Mouse (Mus musculus) hindbrain, embryonic 16.5 days (tissue): Measurements from ENCODE around the gene Ccdc141. TPM values are rescaled to one million over a fixed set of nuclear protein-coding genes. Genes with fewer than 3 reads are reported as not detected.

ENCODE experiments used
- ATAC-seq: fragments of 200-750 bp; cut with Nextera tagmentation; 2 replicates; pipeline ENCODE4 v1.8.0; 2017; ENCODE audit warnings: moderate TSS enrichment, moderate library complexity
- H3K27ac ChIP-seq: fragments of 300-500 bp; sonication (generic); 2 replicates; pipeline ENCODE4 v1.5.1; 2014; ENCODE audit warnings: low read depth, mild to moderate bottlenecking, control low read depth, low read length, moderate library complexity
- H3K27me3 ChIP-seq: fragments of 300-500 bp; sonication (generic); replicated peaks from 2 replicates; pipeline ENCODE4 v1.6.1; 2014; ENCODE audit warnings: low read length; ENCODE audit not compliant: control insufficient read depth, insufficient read depth
- H3K36me3 ChIP-seq: fragments of 300-500 bp; sonication (generic); 2 replicates; pipeline ENCODE4 v1.6.1; 2014; ENCODE audit warnings: mild to moderate bottlenecking, low read length, moderate library complexity, mixed read lengths; ENCODE audit not compliant: control insufficient read depth, insufficient read depth
- H3K4me1 ChIP-seq: fragments of 300-500 bp; sonication (generic); 2 replicates; pipeline ENCODE4 v1.6.1; 2014; ENCODE audit warnings: low read depth, low read length; ENCODE audit not compliant: control insufficient read depth, insufficient read depth
- H3K4me2 ChIP-seq: fragments of 300-500 bp; sonication (generic); 2 replicates; pipeline ENCODE4 v1.6.1; 2014; ENCODE audit warnings: mild to moderate bottlenecking, low read length, control low read depth, moderate library complexity
- H3K4me3 ChIP-seq: fragments of 300-500 bp; sonication (generic); 2 replicates; pipeline ENCODE4 v1.5.1; 2014; ENCODE audit warnings: mild to moderate bottlenecking, low read length, control low read depth, moderate library complexity
- H3K9ac ChIP-seq: fragments of 300-500 bp; sonication (generic); 2 replicates; pipeline ENCODE4 v1.6.1; 2014; ENCODE audit warnings: low read depth, mild to moderate bottlenecking, control low read depth, low read length, moderate library complexity
- H3K9me3 ChIP-seq: fragments of 300-500 bp; sonication (generic); 2 replicates; pipeline ENCODE4 v1.6.1; 2014; ENCODE audit warnings: mild to moderate bottlenecking, low read length, moderate library complexity; ENCODE audit not compliant: control insufficient read depth
- WGBS: fragments of 180-500 bp; shearing (Covaris S2); extraction: QIAGEN DNeasy Blood & Tissue Kit; methylation state at CpG from one replicate; pipeline ENCODE4 v1.1.7; 2014; 5-methylcytosine and 5-hydroxymethylcytosine counted together
- polyA plus RNA-seq: library from polyadenylated mRNA; unstranded; fragments of >200 nt; fragmentation: Nextera tagmentation; extraction: Ambion mirVana; gene quantifications from 2 replicates; pipeline ENCODE4 v1.2.1, GENCODE M21; 2015

Gene Ccdc141
- polyA plus RNA-seq, 1 experiment from 2014 or later = 9.9 TPM

DNA sequence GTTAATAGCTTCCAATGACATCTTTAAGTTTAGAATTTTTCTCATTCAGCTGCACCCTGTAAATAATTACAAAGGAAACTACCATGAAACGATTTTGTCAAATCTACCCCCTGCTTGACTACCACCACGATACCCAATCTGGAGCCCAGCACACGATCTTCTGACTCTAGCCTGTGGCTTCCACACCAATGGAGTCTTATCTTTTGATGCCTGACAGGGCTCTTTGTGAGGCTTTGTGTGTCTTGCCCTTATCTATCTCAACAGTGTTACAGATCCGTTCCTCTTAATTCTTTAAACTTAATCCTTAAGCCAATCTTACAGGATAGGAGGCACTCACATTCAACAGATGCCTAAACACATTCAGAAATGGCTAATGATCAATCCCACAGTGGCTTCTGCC, 16.4 kb downstream of the Ccdc141 start:
- Histone ChIP-seq H3K27ac (no peak overlapping the region), H3K9me3 (peaks cover 3% of the 10 kb centered on the region; the same call in 1 of the 2 replicates), H3K9ac (no peak overlapping the region), H3K36me3 (no peaks in the 10 kb centered on the region), H3K27me3 (no peaks in the 10 kb centered on the region), H3K4me1 (peaks cover 5% of the 10 kb centered on the region; the same call in 1 of the 2 replicates), H3K4me2 (no peak overlapping the region), H3K4me3 (no peak overlapping the region)
- WGBS = 65% methylated on average over 4 of the region's 4 CpGs
- ATAC-seq = no peak

GRCm38 (mm10) chr2:77151255-77151654, 19.2 kb downstream of the Ccdc141 start:
- Histone ChIP-seq H3K4me2 (no peak overlapping the region), H3K4me1 (peaks cover 8% of the 10 kb centered on the region; the same call in 1 of the 2 replicates), H3K9ac (no peak overlapping the region), H3K36me3 (no peaks in the 10 kb centered on the region), H3K27me3 (no peaks in the 10 kb centered on the region), H3K27ac (no peak overlapping the region), H3K4me3 (no peak overlapping the region), H3K9me3 (no peaks in the 10 kb centered on the region)
- no peak for ATAC-seq
- WGBS = 91% methylated on average over 8 of the region's 8 CpGs

- no peak overlapping the region for H3K4me2 ChIP-seq
- H3K9me3 ChIP-seq = no peaks in the 10 kb centered on the region
- 49% methylated on average over 2 of the region's 2 CpGs for WGBS
- H3K4me1 ChIP-seq = peaks cover 8% of the 10 kb centered on the region; the same call in 1 of the 2 replicates
- H3K9ac ChIP-seq = no peak overlapping the region
- H3K36me3 ChIP-seq = no peaks in the 10 kb centered on the region
- peak; percentile 70 for ATAC-seq
- no peak overlapping the region for H3K27ac ChIP-seq
- H3K27me3 ChIP-seq = no peaks in the 10 kb centered on the region
- no peak overlapping the region for H3K4me3 ChIP-seq
Measured at GRCm38 (mm10) chr2:77149576-77149975, 20.9 kb downstream of the Ccdc141 start.

DNA sequence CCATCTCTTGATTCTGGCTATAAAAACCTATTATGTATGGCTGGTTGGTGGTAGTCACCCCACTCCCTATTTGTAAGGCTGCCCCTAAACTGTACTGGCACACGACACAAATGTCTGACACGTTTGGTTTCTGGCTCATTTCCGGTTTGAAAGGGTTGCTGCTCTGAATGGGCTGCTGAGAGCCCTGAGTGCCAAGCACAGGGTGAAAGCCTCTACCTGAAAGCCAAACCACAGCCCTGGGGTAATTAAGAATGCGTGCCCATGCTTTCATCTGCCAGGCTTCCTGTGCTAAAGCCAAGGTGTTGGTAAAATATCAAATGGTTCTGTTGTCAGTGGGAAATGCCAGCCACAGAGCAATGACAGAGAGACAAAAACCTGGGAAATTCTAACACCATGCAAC, 22.2 kb downstream of the Ccdc141 start:
- Histone ChIP-seq H3K9me3 (no peaks in the 10 kb centered on the region), H3K4me3 (no peak overlapping the region), H3K27me3 (no peaks in the 10 kb centered on the region), H3K27ac (no peak overlapping the region), H3K4me1 (peaks cover 8% of the 10 kb centered on the region; the same call in 1 of the 2 replicates), H3K9ac (no peak overlapping the region), H3K4me2 (no peak overlapping the region), H3K36me3 (no peaks in the 10 kb centered on the region)
- ATAC-seq = peak; percentile 74; the same call in 1 of the 2 replicates
- 50% methylated on average over 4 of the region's 4 CpGs for WGBS

- no peak for ATAC-seq
- Histone ChIP-seq H3K4me1 (peaks cover 8% of the 10 kb centered on the region; the same call in 1 of the 2 replicates), H3K27ac (no peak overlapping the region), H3K27me3 (no peaks in the 10 kb centered on the region), H3K36me3 (no peaks in the 10 kb centered on the region), H3K4me2 (no peak overlapping the region), H3K9me3 (no peaks in the 10 kb centered on the region), H3K9ac (no peak overlapping the region), H3K4me3 (no peak overlapping the region)
- 70% methylated on average over 2 of the region's 2 CpGs for WGBS
Measured at GRCm38 (mm10) chr2:77146968-77147367, 23.5 kb downstream of the Ccdc141 start.

GRCm38 (mm10) chr2:77146291-77146690, 24.1 kb downstream of the Ccdc141 start:
- Histone ChIP-seq H3K9ac (no peak overlapping the region), H3K27ac (no peak overlapping the region), H3K4me1 (peaks cover 8% of the 10 kb centered on the region; the same call in 1 of the 2 replicates), H3K4me2 (no peak overlapping the region), H3K27me3 (no peaks in the 10 kb centered on the region), H3K36me3 (no peaks in the 10 kb centered on the region), H3K9me3 (no peaks in the 10 kb centered on the region), H3K4me3 (no peak overlapping the region)
- WGBS = 71% methylated on average over 3 of the region's 3 CpGs
- no peak for ATAC-seq

GRCm38 (mm10) chr2:77143536-77143935, 26.9 kb downstream of the Ccdc141 start:
- no peak overlapping the region for H3K27ac ChIP-seq
- WGBS = 71% methylated on average over 6 of the region's 6 CpGs
- H3K27me3 ChIP-seq = no peaks in the 10 kb centered on the region
- H3K36me3 ChIP-seq = no peaks in the 10 kb centered on the region
- H3K4me2 ChIP-seq = no peak overlapping the region
- H3K4me1 ChIP-seq = peaks cover 3% of the 10 kb centered on the region; the same call in 1 of the 2 replicates
- H3K4me3 ChIP-seq = no peak overlapping the region
- H3K9me3 ChIP-seq = no peaks in the 10 kb centered on the region
- H3K9ac ChIP-seq = no peak overlapping the region
- ATAC-seq = no peak

- 86% methylated on average over 6 of the region's 6 CpGs for WGBS
- Histone ChIP-seq H3K27ac (no peak overlapping the region), H3K9ac (no peak overlapping the region), H3K4me1 (no peaks in the 10 kb centered on the region), H3K4me3 (no peak overlapping the region), H3K27me3 (no peaks in the 10 kb centered on the region), H3K9me3 (no peaks in the 10 kb centered on the region), H3K4me2 (no peak overlapping the region), H3K36me3 (no peaks in the 10 kb centered on the region)
- no peak for ATAC-seq
Measured at GRCm38 (mm10) chr2:77138879-77139278, 31.6 kb downstream of the Ccdc141 start.

DNA sequence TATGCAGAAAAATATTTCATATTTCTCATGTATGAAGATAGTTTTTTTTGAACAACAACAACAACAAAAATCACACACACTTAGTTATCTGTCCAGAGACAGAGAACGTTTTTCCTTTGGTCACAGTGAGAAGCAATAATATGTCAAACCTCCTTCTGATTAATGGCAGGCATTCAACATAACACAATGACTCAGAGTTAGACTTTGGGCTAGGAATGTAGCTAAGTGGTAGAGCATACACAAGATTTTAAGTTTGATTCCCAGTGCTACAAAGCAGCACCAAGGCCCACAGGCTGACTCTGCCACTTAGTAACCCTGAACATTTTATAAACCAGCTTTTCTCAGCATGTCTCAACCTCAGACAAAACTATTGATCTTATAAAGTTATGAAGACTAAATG, 35.5 kb downstream of the Ccdc141 start:
- no peaks in the 10 kb centered on the region for H3K9me3 ChIP-seq
- no peak for ATAC-seq
- H3K36me3 ChIP-seq = no peaks in the 10 kb centered on the region
- no peak overlapping the region for H3K27ac ChIP-seq
- no peaks in the 10 kb centered on the region for H3K4me1 ChIP-seq
- no peak overlapping the region for H3K4me2 ChIP-seq
- no peak overlapping the region for H3K9ac ChIP-seq
- H3K4me3 ChIP-seq = no peak overlapping the region
- H3K27me3 ChIP-seq = no peaks in the 10 kb centered on the region
- 42% methylated on average over 1 of the region's 1 CpGs for WGBS

GRCm38 (mm10) chr2:77133407-77133806, 37.0 kb downstream of the Ccdc141 start:
- no peak overlapping the region for H3K4me2 ChIP-seq
- H3K36me3 ChIP-seq = no peaks in the 10 kb centered on the region
- no peak overlapping the region for H3K4me3 ChIP-seq
- H3K4me1 ChIP-seq = no peaks in the 10 kb centered on the region
- H3K27me3 ChIP-seq = no peaks in the 10 kb centered on the region
- H3K27ac ChIP-seq = no peak overlapping the region
- H3K9ac ChIP-seq = no peak overlapping the region
- no peaks in the 10 kb centered on the region for H3K9me3 ChIP-seq
- ATAC-seq = no peak
- 98% methylated on average over 1 of the region's 1 CpGs for WGBS
